Mouse (Mus musculus) v-Abl transformed pro-B cells (cell line): ENCODE measurements around the gene Acacb.

Source experiments
- in situ Hi-C, 2 experiments: fragments of 400-800 bp; cut with MboI; formaldehyde crosslinking; loops; one replicate each; pipeline ENCODE4 v1.15.1; 2025; ENCODE audit not compliant: unreplicated experiment in 2 of 2

Gene Acacb

DNA sequence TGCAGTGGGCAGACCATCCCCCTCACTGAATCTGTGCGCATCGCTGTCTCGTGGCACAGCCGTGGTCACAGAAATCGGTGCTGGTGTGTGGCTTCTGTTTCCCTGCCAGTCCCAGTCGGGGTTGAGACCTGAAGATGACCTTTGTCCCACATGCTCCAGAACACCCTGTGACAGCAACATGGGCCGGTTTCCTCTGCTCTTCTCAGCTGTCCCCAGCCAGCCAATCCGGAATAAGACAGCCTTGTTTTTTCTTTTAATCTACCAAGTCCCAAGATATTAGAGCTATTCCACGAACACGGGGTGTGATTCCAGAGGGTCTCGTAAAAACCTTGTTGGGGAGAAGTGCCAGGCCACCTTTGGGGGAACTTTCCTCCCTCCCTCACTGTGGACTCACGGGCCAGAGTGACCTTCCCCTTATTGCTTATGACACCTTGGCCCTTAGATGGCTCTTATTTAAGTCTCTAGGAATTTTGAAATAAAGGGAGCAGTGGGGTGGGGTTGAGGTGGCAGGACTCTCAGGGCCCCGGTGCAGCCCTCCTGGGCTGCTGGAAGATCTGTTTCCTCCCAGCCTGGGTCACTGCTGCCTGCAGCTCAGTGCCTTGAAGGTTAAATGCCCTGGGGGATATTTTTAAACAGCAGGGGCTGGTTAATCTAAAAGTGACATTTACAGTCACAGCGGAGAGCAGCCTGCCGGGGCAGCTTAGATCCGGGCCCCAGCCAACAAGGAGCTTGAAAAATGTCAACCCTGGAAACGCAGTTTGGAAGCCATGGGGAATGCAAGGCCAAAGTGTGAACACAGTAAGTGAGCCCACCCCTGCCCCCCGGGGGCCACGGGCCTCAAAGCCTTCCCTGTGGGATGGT, at the start of gene Acacb:
Gene Acacb, plus strand, starts transcription at position 508 of the 861 bp plus-strand sequence.
- in situ Hi-C loops: no loop called here

DNA sequence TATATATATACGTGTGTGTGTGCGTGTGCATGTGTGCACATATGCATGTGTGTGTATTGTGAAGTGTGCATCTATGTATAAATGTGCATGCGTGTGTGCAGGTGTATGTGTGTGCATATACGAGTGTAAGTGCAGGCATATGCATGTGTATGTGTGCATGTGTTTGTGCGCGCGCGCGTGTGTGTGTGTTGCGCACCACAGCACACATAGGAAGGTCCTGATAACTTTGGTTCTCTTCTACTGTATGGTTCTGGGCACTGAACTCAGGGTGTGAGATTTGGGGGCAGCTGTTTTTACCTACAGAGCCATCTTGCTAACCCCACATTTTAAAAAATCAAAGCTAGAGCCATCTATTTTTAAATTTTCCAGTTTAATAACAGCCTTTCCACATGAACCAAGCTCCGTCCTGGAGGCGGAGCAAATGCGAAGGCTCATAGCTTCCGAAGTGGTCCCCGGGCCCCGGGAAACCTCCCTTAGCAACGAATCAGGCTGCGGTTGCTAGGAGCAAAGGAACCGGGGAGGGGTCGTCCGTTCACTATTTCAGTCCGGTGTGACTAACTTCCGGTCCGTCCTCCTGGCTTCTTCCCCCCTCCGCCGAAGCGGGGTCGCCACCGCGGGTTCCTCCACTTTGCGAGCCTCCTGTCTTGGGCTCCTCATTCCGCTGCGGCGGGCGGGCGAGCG, 46.5 kb upstream of the Acacb start:
- in situ Hi-C loops: loop anchor here in 1 of 2 experiments (10.0 kb wide), 1 partner anchor 105 kb away; the partner anchor contains the start of gene Ssh1

- in situ Hi-C loops: loop anchor here in 1 of 2 experiments (10.0 kb wide), 1 partner anchor 106 kb away; the partner anchor contains the start of gene Ssh1
These were observed 45.8 kb upstream of the Acacb start for GRCm38 (mm10) chr5:114100390-114101099.

DNA sequence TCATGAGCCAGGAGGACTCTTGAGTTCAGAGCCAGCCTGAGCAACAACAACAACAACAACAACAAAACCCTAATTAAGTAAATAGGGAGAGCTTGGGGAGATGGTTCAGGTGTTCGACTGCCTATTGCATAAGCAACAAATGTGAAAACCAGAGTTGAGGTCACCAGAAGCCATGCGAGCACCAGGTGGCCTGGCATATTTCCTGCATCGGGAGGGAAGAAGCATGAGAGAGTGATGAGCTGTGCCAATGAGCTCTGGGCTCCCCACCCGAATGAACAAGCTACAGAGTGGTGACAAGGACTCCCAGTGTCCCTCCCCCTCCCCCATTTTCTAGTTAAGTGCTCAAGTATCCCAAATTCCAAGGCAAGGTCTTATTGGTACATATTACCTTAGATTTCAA, 44.5 kb upstream of the Acacb start:
- in situ Hi-C loops: loop anchor here in 1 of 2 experiments (10.0 kb wide), 1 partner anchor 107 kb away; the partner anchor contains the start of gene Ssh1

DNA sequence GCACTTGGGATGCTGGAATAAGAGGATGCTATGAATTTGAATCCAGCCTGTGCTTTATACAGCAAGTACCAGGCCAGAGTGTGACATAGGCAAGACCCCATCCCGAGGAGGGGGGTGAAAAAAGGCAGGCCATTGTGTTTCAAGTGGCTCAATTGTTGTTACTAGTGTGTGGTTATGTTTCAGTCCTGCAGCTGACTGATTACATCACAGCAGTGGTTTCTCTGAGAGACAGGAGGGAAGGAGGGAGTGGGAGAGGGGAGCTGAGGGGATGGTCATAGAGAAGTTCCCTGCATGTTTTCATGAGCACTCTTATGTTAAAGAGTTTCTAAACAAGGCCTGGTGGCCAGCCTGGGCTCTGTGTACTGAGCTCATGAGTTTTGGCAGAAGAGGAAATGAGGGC, 43.5 kb upstream of the Acacb start:
- in situ Hi-C loops: loop anchor here in 1 of 2 experiments (10.0 kb wide), 1 partner anchor 108 kb away; the partner anchor contains the start of gene Ssh1

DNA sequence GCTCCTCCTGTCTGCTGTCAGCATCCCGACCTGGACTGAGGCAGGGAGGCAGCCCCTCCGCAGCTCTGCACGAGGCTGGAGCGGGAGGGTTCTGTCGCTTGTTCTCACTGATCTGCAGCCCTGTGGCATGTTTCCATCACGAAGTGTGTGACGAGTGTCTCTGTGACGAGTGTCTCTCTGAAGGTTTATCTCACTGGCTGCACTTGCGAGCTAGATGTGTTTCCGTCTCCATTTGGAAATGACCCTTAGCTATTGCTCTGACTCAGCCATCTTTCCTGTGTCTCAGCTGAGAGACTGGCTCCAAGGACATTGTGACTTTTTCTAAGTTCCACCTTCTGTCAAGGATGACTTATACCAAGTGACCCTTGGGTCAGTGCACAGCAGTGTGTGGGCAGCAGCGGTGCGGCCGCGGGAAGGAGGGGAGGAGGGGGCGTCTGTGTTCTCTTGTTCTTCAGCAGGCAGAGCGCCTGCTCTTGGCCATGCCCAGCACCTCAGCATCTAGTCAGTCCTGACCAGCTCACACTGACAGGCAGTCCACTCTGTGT, 39.9 kb upstream of the Acacb start:
- in situ Hi-C loops: loop anchor here in 1 of 2 experiments (10.0 kb wide), 1 partner anchor 112 kb away; the partner anchor contains the start of gene Ssh1

GRCm38 (mm10) chr5:114113334-114113733, 33.0 kb upstream of the Acacb start:
- in situ Hi-C loops: no loop called here

DNA sequence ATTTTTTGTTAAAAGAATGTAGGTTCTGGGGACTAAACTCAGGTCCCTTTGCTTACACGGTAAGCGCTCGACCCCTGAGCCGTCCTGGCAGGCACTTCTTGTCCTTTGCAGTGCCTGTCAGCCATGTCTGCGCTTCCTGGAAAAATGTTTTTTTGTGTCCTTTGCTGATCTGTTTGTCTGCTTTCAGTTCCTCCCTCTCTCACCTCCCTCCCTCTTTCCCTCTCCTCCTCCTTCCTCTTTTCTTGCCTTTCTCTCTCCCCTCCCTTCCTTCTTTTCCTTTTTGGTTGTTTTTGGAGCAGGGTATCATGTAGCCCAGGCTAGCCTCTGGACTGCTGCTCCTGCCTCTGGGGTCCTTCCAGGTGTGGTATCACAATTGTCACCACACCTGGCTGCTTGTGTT, 31.3 kb upstream of the Acacb start:
- in situ Hi-C loops: no loop called here

- in situ Hi-C loops: no loop called here
These were observed 29.7 kb upstream of the Acacb start for GRCm38 (mm10) chr5:114116586-114116985.

- in situ Hi-C loops: no loop called here
These were observed 26.5 kb upstream of the Acacb start for GRCm38 (mm10) chr5:114119806-114120205.

DNA sequence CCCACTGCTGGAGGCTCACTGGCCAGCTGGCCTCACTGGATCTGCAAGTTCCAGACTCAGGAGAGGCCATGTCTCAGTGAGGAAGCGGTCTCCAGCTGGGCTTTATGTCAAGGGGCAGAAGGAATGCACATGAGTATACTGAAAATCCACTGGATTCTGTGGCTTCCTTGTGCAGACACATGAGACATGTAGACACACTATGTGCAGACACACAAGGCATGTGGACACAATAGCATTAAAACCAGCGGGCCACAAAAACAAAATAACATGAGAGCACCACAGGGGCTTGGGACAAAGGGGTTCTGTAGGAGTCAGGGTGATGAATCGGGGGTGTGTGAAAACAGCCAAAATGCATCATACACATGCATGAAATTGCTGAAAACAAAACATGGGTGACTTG, 20.3 kb upstream of the Acacb start:
- in situ Hi-C loops: no loop called here

- in situ Hi-C loops: no loop called here
These were observed 19.7 kb upstream of the Acacb start for GRCm38 (mm10) chr5:114126499-114127244.

DNA sequence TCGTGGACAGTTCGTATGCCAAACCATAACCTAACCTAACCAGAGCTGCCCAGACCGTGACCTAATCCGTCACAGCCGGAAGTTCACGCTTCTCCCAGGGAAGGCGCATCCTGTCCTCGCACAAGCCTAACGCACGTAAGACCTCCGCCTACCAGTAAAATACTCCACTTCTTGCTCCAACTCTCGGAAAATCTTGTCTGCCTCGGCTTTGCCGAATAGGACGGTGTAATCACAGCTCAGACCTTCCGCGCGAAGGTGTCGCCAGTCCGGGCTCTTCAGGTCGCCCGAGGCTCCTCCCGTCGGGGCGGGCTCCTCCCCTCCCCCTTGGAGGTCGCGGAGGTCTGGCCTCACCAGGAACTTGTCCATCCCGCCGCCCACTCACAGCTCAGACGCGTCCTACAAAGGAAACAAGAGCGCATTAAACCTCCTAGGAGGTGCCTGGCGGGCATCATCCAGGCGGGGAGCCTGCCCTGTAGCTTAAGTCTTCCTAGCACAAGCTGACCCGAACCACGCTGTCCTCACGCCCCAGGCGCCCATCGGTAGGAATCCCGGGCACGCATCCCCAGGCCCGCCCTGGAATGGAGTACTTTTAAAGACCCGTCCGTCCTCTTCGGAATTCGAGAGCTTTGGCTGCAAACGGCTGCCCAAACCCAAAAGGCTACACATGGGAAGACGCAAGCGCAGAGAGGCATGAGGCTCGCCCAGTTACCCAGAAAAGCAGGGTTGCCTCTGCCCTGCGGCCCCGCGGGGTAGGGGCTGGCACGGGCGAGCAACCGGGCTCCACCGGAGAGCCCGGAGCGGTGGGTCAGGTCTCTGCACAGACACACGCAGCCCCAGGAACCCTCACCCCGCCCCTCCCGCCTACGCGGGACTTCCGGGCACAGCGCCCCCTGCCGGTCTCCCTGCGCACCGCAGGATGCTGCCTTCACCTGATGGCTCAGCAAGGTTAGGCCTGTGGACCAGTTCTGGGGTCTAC, 18.7 kb upstream of the Acacb start, which contains the start of gene Alkbh2:
Gene Alkbh2, minus strand, starts transcription at position 845 of the 976 bp plus-strand sequence.
- in situ Hi-C loops: no loop called here

- in situ Hi-C loops: no loop called here
These were observed 16.7 kb upstream of the Acacb start for GRCm38 (mm10) chr5:114129550-114130210.

DNA sequence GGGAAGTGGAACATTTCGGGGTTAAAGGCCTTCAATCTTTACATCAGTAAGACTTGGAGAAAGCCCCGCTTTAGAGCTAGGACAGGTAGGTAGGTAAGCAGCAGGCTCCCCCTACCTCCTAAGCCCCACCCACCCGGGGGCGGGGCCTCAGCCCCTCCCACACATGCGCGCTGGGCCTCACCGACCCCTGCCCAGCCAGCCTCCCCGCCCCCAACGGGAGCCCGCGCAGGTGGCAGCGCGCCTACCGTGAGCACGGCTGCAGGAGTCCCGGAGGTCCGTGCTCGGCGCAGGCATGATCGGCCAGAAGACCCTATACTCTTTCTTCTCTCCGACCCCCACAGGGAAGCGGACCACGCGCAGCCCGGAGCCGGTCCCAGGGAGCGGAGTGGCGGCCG, 16.1 kb upstream of the Acacb start, which contains the start of gene Ung:
Gene Ung, plus strand, starts transcription at position 176 of the 395 bp plus-strand sequence.
- in situ Hi-C loops: no loop called here

GRCm38 (mm10) chr5:114130698-114131520, 15.4 kb upstream of the Acacb start:
- in situ Hi-C loops: no loop called here

- in situ Hi-C loops: no loop called here
These were observed 14.9 kb upstream of the Acacb start for GRCm38 (mm10) chr5:114131521-114131840.
